Mouse (Mus musculus): Measurements from ENCODE around the gene Gm20388. TPM values are rescaled to one million over a fixed set of nuclear protein-coding genes. Genes with fewer than 3 reads are reported as not detected.

Gene Gm20388
- total RNA-seq, 2 experiments from 2014 or later, result 2.4 to 2.6 TPM

GRCm38 (mm10) chr8:122663670-122664069 lies 2753.0 kb downstream of the Gm20388 start:
- H3K4me3 ChIP-seq, result no peak overlapping the region
- intact Hi-C loops (cut with DNase I), result no loop called here
- H3K27ac ChIP-seq, result no peak overlapping the region
- no peak for DNase-seq (ENCODE audit: extremely low spot score in 1 of 2, low spot score in 2 of 2)
- no peak for TF ChIP-seq CTCF (IDR thresholded peaks at IDR 0.05)

- no peak for DNase-seq (ENCODE audit: extremely low spot score in 1 of 2, low spot score in 2 of 2)
- no peak; the same call in 1 of the 2 replicates for TF ChIP-seq CTCF (IDR thresholded peaks at IDR 0.05)
- intact Hi-C loops (cut with DNase I), result loop anchor here (5.0 kb wide), 1 partner anchor 203 kb away; the partner anchor contains the start of gene Snai3
- H3K27ac ChIP-seq, result peak overlapping the region; percentile 53
- no peak overlapping the region for H3K4me3 ChIP-seq
Measured at GRCm38 (mm10) chr8:122665221-122665620, 2754.6 kb downstream of the Gm20388 start.

GRCm38 (mm10) chr8:122665667-122666316 lies 2755.2 kb downstream of the Gm20388 start:
- H3K4me3 ChIP-seq, result no peak overlapping the region
- intact Hi-C loops (cut with DNase I), result loop anchor here (2.0 to 5.0 kb wide), 2 partner anchors 25 to 203 kb away; partner anchors contain the start of gene Snai3
- peak overlapping the region; percentile 53 for H3K27ac ChIP-seq
- no peak for TF ChIP-seq CTCF (IDR thresholded peaks at IDR 0.05)
- no peak for DNase-seq (ENCODE audit: extremely low spot score in 1 of 2, low spot score in 2 of 2)

- no peak for DNase-seq (ENCODE audit: extremely low spot score in 1 of 2, low spot score in 2 of 2)
- intact Hi-C loops (cut with DNase I), result loop anchor here (2.0 to 5.0 kb wide), 2 partner anchors 26 to 204 kb away; partner anchors contain the start of gene Snai3
- H3K4me3 ChIP-seq, result no peak overlapping the region
- H3K27ac ChIP-seq, result peak overlapping the region; percentile 65
- no peak for TF ChIP-seq CTCF (IDR thresholded peaks at IDR 0.05)
Measured at GRCm38 (mm10) chr8:122666338-122666764, 2755.7 kb downstream of the Gm20388 start.

DNA sequence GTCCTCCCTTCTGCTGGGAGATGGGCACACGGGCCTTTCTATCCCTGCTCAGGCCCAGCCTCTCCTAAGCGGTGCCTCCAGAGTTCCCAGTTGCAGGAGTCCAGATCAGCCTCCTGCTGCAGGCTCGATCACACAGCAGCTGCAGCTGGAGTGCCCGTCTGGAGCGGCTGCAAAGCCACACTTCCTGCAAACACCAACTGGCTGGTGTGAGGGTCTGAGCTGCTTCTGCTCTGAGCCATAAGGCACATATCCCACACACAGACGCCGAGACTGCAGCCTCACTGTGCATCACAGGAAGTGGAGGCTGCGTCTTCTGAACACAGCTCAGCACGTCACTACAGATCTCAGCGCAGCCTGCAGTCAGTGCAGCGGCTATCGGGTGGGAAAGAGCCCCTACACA lies 2756.2 kb downstream of the Gm20388 start:
- H3K27ac ChIP-seq, result peak overlapping the region; percentile 65
- DNase-seq (ENCODE audit: extremely low spot score in 1 of 2, low spot score in 2 of 2), result peak; percentile 50 to 60
- TF ChIP-seq CTCF (IDR thresholded peaks at IDR 0.05), result no peak
- no peak overlapping the region for H3K4me3 ChIP-seq
- intact Hi-C loops (cut with DNase I), result loop anchor here (1.0 to 5.0 kb wide), 3 partner anchors 10 to 205 kb away; partner anchors contain the start of gene Snai3

- no peak for TF ChIP-seq CTCF (IDR thresholded peaks at IDR 0.05)
- intact Hi-C loops (cut with DNase I), result loop anchor here (1.0 to 5.0 kb wide), 3 partner anchors 9 to 206 kb away; partner anchors contain the start of gene Snai3
- peak; percentile 49 to 84 for DNase-seq (ENCODE audit: extremely low spot score in 1 of 2, low spot score in 2 of 2)
- H3K4me3 ChIP-seq, result no peak overlapping the region
- H3K27ac ChIP-seq, result peak overlapping the region; percentile 65; the same call in 1 of the 2 replicates
Measured at GRCm38 (mm10) chr8:122667854-122668253, 2757.2 kb downstream of the Gm20388 start.

DNA sequence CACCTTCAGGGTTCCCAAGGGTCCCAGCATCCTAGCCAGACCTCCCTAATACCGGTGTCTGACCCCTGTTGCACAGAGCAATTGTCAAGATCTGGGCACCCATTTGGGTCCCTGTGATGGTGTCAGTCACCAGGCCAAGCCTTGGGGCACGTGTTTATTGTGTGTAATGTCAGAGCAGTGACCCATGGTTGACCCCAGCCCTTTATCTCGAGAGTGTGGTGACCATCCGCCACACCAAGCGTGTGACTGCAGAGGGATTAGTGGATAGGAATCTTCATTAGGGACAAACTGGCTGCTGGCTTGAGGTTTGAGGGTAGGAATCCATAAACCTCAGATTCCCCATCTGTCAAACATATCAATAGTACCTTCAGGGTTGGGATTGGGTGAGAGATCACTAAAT lies 2758.7 kb downstream of the Gm20388 start:
- TF ChIP-seq CTCF (IDR thresholded peaks at IDR 0.05), result no peak
- intact Hi-C loops (cut with DNase I), result loop anchor here (5.0 kb wide), 1 partner anchor 207 kb away; the partner anchor contains the start of gene Snai3

DNA sequence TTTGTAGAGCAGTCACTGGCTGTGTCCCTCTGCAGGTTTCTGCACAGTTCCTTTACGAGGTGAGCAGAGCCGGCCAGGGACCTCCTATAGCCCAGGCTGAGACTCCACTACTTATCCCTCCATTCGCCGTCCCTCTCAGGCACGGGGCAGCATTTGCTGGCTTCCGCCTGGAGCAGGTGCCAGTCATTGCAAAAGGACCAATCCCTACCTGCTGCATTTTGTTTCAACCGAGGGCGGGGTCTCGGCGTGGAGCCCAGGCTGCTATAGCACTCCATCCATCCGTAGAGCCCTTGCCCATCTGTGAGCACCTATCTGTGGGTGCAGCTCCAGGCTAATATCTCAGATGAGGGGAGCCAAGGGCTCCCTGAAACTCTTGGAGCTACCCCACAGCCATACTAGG lies 2759.4 kb downstream of the Gm20388 start:
- Histone ChIP-seq H3K27ac (no peak overlapping the region), H3K4me3 (no peak overlapping the region)
- no peak for DNase-seq (ENCODE audit: extremely low spot score in 1 of 2, low spot score in 2 of 2)
- intact Hi-C loops (cut with DNase I), result no loop called here
- TF ChIP-seq CTCF (IDR thresholded peaks at IDR 0.05), result no peak

More for the DNA sequence above, 2758.7 kb downstream of the Gm20388 start:
- Histone ChIP-seq H3K4me3 (no peak overlapping the region), H3K27ac (no peak overlapping the region)
- no peak for DNase-seq (ENCODE audit: extremely low spot score in 1 of 2, low spot score in 2 of 2)

GRCm38 (mm10) chr8:122670718-122671117 lies 2760.1 kb downstream of the Gm20388 start:
- H3K4me3 ChIP-seq, result no peak overlapping the region
- TF ChIP-seq CTCF (IDR thresholded peaks at IDR 0.05), result no peak
- no peak for DNase-seq (ENCODE audit: extremely low spot score in 1 of 2, low spot score in 2 of 2)
- no peak overlapping the region for H3K27ac ChIP-seq
- intact Hi-C loops (cut with DNase I), result no loop called here

DNA sequence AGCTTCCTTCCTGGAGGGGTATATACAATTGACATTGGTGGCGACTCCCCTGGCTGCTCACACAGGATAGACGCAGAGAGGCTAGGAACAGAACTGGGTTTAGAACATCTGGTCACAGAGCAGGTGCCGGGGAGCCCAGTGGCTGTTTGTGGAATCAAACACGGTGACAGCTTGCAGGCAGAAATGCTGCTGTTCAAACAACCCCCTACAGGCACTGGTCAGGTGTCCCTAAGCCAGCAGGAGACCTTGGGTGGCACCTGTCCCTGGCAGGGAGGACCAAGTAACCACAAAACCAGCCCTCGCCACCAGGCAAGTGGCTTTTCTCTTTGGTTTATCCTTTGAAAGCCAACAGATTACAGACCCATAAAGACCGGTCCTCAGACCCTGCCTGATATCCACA lies 2761.3 kb downstream of the Gm20388 start:
- H3K27ac ChIP-seq, result no peak overlapping the region
- no peak for TF ChIP-seq CTCF (IDR thresholded peaks at IDR 0.05)
- no peak for DNase-seq (ENCODE audit: extremely low spot score in 1 of 2, low spot score in 2 of 2)
- intact Hi-C loops (cut with DNase I), result no loop called here
- no peak overlapping the region for H3K4me3 ChIP-seq

DNA sequence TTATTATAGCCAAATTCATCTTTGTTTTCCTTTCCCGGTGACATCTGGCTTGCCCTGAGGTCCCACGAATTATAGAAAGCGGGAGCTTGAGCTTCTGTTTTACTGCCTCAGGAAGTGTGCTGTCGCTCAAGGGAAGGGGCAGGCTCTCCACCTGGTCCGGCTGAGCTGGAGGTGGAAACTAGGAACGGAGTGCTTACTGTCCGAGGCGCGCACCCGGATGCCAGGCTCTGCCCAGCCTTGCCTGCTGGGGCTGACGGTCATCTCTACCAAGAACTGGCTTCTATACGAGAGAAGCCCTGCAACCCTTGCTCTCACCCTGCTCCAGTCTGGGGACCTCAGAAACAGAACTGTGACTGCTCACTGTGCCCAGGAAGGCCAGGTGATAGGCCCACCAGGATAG lies 2763.3 kb downstream of the Gm20388 start:
- H3K27ac ChIP-seq, result no peak overlapping the region
- no peak overlapping the region for H3K4me3 ChIP-seq
- intact Hi-C loops (cut with DNase I), result no loop called here
- DNase-seq (ENCODE audit: extremely low spot score in 1 of 2, low spot score in 2 of 2), result no peak
- no peak for TF ChIP-seq CTCF (IDR thresholded peaks at IDR 0.05)

DNA sequence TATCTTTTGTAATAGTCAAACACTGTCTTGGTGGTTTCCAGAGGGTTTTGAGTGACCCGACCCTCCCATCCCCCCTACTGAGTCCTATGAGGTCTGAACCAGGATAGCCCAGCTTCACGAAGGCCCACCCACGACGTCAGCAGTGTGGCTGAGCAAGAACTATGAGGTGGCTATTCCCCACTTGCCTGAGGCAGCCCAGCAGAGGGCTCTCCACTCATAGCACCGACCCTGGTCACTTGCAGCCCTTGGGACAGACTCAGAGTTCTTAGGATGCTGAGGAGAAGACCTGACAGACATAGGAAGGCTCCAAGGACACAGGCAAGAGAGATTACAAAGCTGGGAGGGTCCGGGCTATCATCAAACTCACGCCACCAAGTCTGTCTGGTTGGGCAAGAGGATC lies 2764.4 kb downstream of the Gm20388 start:
- TF ChIP-seq CTCF (IDR thresholded peaks at IDR 0.05), result peak; percentile 30
- Histone ChIP-seq H3K27ac (no peak overlapping the region), H3K4me3 (no peak overlapping the region; the same call in 1 of the 2 replicates)
- DNase-seq (ENCODE audit: extremely low spot score in 1 of 2, low spot score in 2 of 2), result no peak
- intact Hi-C loops (cut with DNase I), result no loop called here
